Mouse (Mus musculus): ENCODE data around the gene Atp2c2. TPM values are rescaled to one million over a fixed set of nuclear protein-coding genes. Genes with fewer than 3 reads are reported as not detected.

Atp2c2 gene
- polyA plus RNA-seq, 1 experiment from 2014 or later, result 3.1 TPM

- no peak overlapping the region for H3K27ac ChIP-seq (ENCODE audit: low read depth)
- no peaks in the 10 kb centered on the region for H3K36me3 ChIP-seq (ENCODE audit: control insufficient read depth, insufficient read depth, low read length)
- no peak for ATAC-seq (replicated peaks; ENCODE audit: low FRiP score, low TSS enrichment, low read depth)
- no peak overlapping the region for H3K4me2 ChIP-seq (ENCODE audit: low read length)
- no peaks in the 10 kb centered on the region for H3K4me1 ChIP-seq (replicated peaks; ENCODE audit: control insufficient read depth, insufficient read depth, low read length)
- DNase-seq (ENCODE audit: low spot score), result no peak
- WGBS, result 85% methylated on average over 6 of the region's 6 CpGs
- H3K27me3 ChIP-seq (replicated peaks; ENCODE audit: control insufficient read depth, insufficient read depth, low read length), result no peaks in the 10 kb centered on the region
- no peaks in the 10 kb centered on the region for H3K9me3 ChIP-seq (ENCODE audit: control insufficient read depth, low read length)
- no peak overlapping the region for H3K4me3 ChIP-seq (ENCODE audit: low read depth, low read length)
- no peak overlapping the region for H3K9ac ChIP-seq (ENCODE audit: low read length)
Observed at GRCm38 (mm10) chr8:119724596-119724995, 24.8 kb downstream of the Atp2c2 start.

- H3K4me1 ChIP-seq (replicated peaks; ENCODE audit: control insufficient read depth, insufficient read depth, low read length), result no peaks in the 10 kb centered on the region
- H3K27me3 ChIP-seq (replicated peaks; ENCODE audit: control insufficient read depth, insufficient read depth, low read length), result no peaks in the 10 kb centered on the region
- no peak overlapping the region for H3K4me2 ChIP-seq (ENCODE audit: low read length)
- no peak for DNase-seq (ENCODE audit: low spot score)
- ATAC-seq (replicated peaks; ENCODE audit: low FRiP score, low TSS enrichment, low read depth), result no peak
- H3K36me3 ChIP-seq (ENCODE audit: control insufficient read depth, insufficient read depth, low read length), result no peaks in the 10 kb centered on the region
- no peaks in the 10 kb centered on the region for H3K9me3 ChIP-seq (ENCODE audit: control insufficient read depth, low read length)
- no peak overlapping the region for H3K4me3 ChIP-seq (ENCODE audit: low read depth, low read length)
- H3K27ac ChIP-seq (ENCODE audit: low read depth), result no peak overlapping the region
- H3K9ac ChIP-seq (ENCODE audit: low read length), result no peak overlapping the region
- 88% methylated on average over 8 of the region's 8 CpGs for WGBS
Observed at GRCm38 (mm10) chr8:119727093-119727492, 27.3 kb downstream of the Atp2c2 start.

DNA sequence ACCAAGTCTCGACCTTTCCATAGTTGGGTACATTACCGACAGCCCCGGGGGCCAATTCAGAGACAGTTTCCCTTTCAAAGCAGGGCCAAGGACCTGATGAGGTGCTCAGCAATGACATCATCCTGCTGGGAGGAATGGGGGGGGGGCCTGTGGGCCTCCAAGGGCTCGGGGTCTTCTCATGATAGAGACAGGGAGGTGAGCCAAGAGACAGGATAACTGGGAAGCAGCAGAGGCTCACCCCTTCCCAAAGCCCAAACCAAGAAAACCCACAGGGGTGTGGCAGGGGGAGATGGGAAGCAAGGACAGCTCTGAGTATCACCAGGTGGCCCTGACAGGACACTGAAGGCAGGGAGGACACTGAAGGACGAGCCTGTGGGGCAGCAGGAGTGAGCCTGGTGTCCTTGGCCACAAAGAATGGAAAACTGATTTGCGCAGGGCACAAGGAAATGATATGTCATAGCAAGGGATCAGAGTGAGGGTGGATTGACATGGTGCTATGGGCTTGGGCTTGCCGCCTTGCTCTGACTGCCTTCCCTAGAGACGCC lies 28.6 kb downstream of the Atp2c2 start:
- Histone ChIP-seq H3K4me2 (ENCODE audit: low read length) (no peak overlapping the region), H3K36me3 (ENCODE audit: control insufficient read depth, insufficient read depth, low read length) (no peaks in the 10 kb centered on the region), H3K27me3 (replicated peaks; ENCODE audit: control insufficient read depth, insufficient read depth, low read length) (no peaks in the 10 kb centered on the region), H3K4me1 (replicated peaks; ENCODE audit: control insufficient read depth, insufficient read depth, low read length) (no peaks in the 10 kb centered on the region), H3K9me3 (ENCODE audit: control insufficient read depth, low read length) (no peaks in the 10 kb centered on the region), H3K27ac (ENCODE audit: low read depth) (no peak overlapping the region), H3K4me3 (ENCODE audit: low read depth, low read length) (no peak overlapping the region), H3K9ac (ENCODE audit: low read length) (no peak overlapping the region)
- no peak for ATAC-seq (replicated peaks; ENCODE audit: low FRiP score, low TSS enrichment, low read depth)
- no peak for DNase-seq (ENCODE audit: low spot score)
- 85% methylated on average over 8 of the region's 8 CpGs for WGBS

DNA sequence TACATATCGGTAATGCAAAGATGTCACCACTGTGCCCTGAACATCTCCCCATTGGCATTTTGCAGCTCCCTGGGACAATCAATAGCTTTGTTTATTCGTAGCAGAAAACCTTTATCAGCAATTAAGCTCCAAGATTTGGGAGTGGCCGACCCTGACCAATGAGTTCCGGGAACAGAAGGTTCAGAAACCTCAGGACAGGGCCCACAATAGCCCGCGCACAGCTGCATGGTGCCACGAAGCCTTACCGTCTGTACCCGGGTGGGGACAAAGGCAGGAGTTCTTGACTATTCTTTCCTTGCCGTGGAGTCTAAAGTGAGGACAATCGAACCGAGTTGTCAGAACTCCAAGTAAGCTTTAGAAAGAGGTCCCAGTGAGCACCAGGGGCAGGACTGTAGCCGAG lies 32.3 kb downstream of the Atp2c2 start:
- Histone ChIP-seq H3K4me3 (ENCODE audit: low read depth, low read length) (no peak overlapping the region), H3K27ac (ENCODE audit: low read depth) (no peak overlapping the region), H3K9ac (ENCODE audit: low read length) (no peak overlapping the region), H3K4me2 (ENCODE audit: low read length) (no peak overlapping the region), H3K27me3 (replicated peaks; ENCODE audit: control insufficient read depth, insufficient read depth, low read length) (no peaks in the 10 kb centered on the region), H3K4me1 (replicated peaks; ENCODE audit: control insufficient read depth, insufficient read depth, low read length) (no peaks in the 10 kb centered on the region), H3K36me3 (ENCODE audit: control insufficient read depth, insufficient read depth, low read length) (no peaks in the 10 kb centered on the region), H3K9me3 (ENCODE audit: control insufficient read depth, low read length) (no peaks in the 10 kb centered on the region)
- no peak for ATAC-seq (replicated peaks; ENCODE audit: low FRiP score, low TSS enrichment, low read depth)
- no peak for DNase-seq (ENCODE audit: low spot score)
- 75% methylated on average over 13 of the region's 13 CpGs for WGBS

- ATAC-seq (replicated peaks; ENCODE audit: low FRiP score, low TSS enrichment, low read depth), result no peak
- H3K36me3 ChIP-seq (ENCODE audit: control insufficient read depth, insufficient read depth, low read length), result no peaks in the 10 kb centered on the region
- 91% methylated on average over 10 of the region's 10 CpGs for WGBS
- H3K4me1 ChIP-seq (replicated peaks; ENCODE audit: control insufficient read depth, insufficient read depth, low read length), result no peaks in the 10 kb centered on the region
- H3K27me3 ChIP-seq (replicated peaks; ENCODE audit: control insufficient read depth, insufficient read depth, low read length), result no peaks in the 10 kb centered on the region
- no peaks in the 10 kb centered on the region for H3K9me3 ChIP-seq (ENCODE audit: control insufficient read depth, low read length)
- H3K4me3 ChIP-seq (ENCODE audit: low read depth, low read length), result no peak overlapping the region
- H3K27ac ChIP-seq (ENCODE audit: low read depth), result no peak overlapping the region
- DNase-seq (ENCODE audit: low spot score), result no peak
- no peak overlapping the region for H3K9ac ChIP-seq (ENCODE audit: low read length)
- H3K4me2 ChIP-seq (ENCODE audit: low read length), result no peak overlapping the region
Observed at GRCm38 (mm10) chr8:119736348-119736917, 36.6 kb downstream of the Atp2c2 start.

DNA sequence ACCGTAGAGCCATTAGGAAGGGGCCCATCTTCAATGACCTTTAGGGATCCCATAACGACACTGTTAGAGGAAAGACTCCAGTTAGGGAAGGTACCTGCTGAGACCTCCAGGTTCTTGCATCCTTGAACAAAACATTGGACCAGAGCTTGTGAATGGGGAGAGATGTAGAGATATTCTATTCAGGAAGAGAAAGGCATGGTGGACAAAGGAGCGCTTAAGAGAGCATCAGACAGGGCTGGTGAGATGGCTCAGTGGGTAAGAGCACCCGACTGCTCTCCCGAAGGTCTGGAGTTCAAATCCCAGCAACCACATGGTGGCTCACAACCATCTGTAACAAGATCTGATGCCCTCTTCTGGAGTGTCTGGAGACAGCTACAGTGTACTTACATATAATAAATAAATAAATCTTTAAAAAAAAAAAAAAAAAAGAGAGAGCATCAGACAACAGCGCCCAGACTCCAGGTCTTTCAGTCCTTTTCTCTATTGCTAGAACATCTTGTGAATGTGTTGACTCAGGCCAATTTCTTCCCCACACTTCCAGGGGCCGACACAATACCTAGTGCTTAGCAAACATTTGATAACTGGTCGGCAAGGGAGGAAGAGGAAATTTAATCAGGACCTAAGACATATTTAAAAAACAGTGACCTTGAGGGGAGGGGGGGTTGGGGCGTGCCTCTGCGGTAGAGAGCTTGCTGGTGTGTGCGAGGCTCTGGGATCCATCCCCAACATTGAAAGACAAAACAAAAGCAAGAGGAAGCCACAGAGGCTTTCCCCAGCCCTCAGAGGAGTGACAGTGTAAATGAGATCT lies 37.5 kb downstream of the Atp2c2 start:
- H3K9ac ChIP-seq (ENCODE audit: low read length), result no peak overlapping the region
- no peaks in the 10 kb centered on the region for H3K4me1 ChIP-seq (replicated peaks; ENCODE audit: control insufficient read depth, insufficient read depth, low read length)
- no peaks in the 10 kb centered on the region for H3K27me3 ChIP-seq (replicated peaks; ENCODE audit: control insufficient read depth, insufficient read depth, low read length)
- no peak overlapping the region for H3K4me3 ChIP-seq (ENCODE audit: low read depth, low read length)
- WGBS, result 71% methylated on average over 11 of the region's 11 CpGs
- H3K36me3 ChIP-seq (ENCODE audit: control insufficient read depth, insufficient read depth, low read length), result no peaks in the 10 kb centered on the region
- no peak for ATAC-seq (replicated peaks; ENCODE audit: low FRiP score, low TSS enrichment, low read depth)
- DNase-seq (ENCODE audit: low spot score), result no peak
- no peak overlapping the region for H3K27ac ChIP-seq (ENCODE audit: low read depth)
- H3K4me2 ChIP-seq (ENCODE audit: low read length), result no peak overlapping the region
- no peaks in the 10 kb centered on the region for H3K9me3 ChIP-seq (ENCODE audit: control insufficient read depth, low read length)

- Histone ChIP-seq H3K36me3 (ENCODE audit: control insufficient read depth, insufficient read depth, low read length) (no peaks in the 10 kb centered on the region), H3K4me2 (ENCODE audit: low read length) (no peak overlapping the region), H3K4me1 (replicated peaks; ENCODE audit: control insufficient read depth, insufficient read depth, low read length) (no peaks in the 10 kb centered on the region), H3K9ac (ENCODE audit: low read length) (no peak overlapping the region), H3K27me3 (replicated peaks; ENCODE audit: control insufficient read depth, insufficient read depth, low read length) (no peaks in the 10 kb centered on the region), H3K27ac (ENCODE audit: low read depth) (no peak overlapping the region), H3K9me3 (ENCODE audit: control insufficient read depth, low read length) (no peaks in the 10 kb centered on the region), H3K4me3 (ENCODE audit: low read depth, low read length) (no peak overlapping the region)
- ATAC-seq (replicated peaks; ENCODE audit: low FRiP score, low TSS enrichment, low read depth) (no peak), DNase-seq (ENCODE audit: low spot score) (no peak)
- 71% methylated on average over 19 of the region's 19 CpGs for WGBS
Observed at GRCm38 (mm10) chr8:119738129-119738907, 38.5 kb downstream of the Atp2c2 start.

DNA sequence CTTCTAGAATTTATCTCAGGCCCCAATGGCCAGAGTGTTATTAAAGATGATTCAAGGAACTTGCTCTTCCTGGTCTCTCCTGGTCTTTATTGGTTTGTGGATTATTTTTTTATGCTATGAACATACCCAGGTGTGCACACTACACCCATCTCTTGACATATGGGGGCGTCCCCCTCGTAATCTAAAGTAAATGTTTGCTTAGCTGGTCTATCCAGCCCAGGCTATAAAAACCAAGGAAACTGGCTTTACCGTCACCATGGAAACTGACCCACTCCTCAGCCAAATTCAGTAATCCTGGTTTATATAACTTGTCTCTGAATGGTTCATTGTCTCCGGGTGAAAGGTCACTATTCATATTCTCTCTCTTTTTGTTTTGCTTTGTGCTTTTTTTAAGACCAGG lies 40.8 kb downstream of the Atp2c2 start:
- no peak overlapping the region for H3K4me2 ChIP-seq (ENCODE audit: low read length)
- H3K4me1 ChIP-seq (replicated peaks; ENCODE audit: control insufficient read depth, insufficient read depth, low read length), result no peaks in the 10 kb centered on the region; the same call in 1 of the 2 replicates
- 0 out of 2 replicates have a peak overlapping the region, but pooled peaks have one; percentile 34 for H3K27ac ChIP-seq (ENCODE audit: low read depth)
- H3K9me3 ChIP-seq (ENCODE audit: control insufficient read depth, low read length), result no peaks in the 10 kb centered on the region
- DNase-seq (ENCODE audit: low spot score), result no peak
- H3K4me3 ChIP-seq (ENCODE audit: low read depth, low read length), result no peak overlapping the region
- H3K36me3 ChIP-seq (ENCODE audit: control insufficient read depth, insufficient read depth, low read length), result no peaks in the 10 kb centered on the region
- no peaks in the 10 kb centered on the region for H3K27me3 ChIP-seq (replicated peaks; ENCODE audit: control insufficient read depth, insufficient read depth, low read length)
- 39% methylated on average over 4 of the region's 4 CpGs for WGBS
- no peak overlapping the region for H3K9ac ChIP-seq (ENCODE audit: low read length)
- ATAC-seq (replicated peaks; ENCODE audit: low FRiP score, low TSS enrichment, low read depth), result peak; percentile 79
